Comparison of ENCODE assay signal across 8 mouse cellular contexts in genomic region chr17:80224326-80225116, GRCm38 (mm10). TPM values are rescaled to one million over a fixed set of nuclear protein-coding genes. Genes with fewer than 3 reads are reported as not detected.
DNase-seq lines count a peak whose midpoint lies in the region; ATAC-seq and TF ChIP-seq lines count a peak whose summit lies in the region.

Gemin6 (plus strand) TSS chr17:80224441.

- peak; percentile 89 for DNase-seq in ZHBTc4 (ENCODE audit: low read depth, low spot score)
- peak; percentile 85 for DNase-seq in gastrocnemius, adult 2 months
- peak; percentile 82 for DNase-seq in hindlimb bud, embryonic 11.5 days (ENCODE audit: extremely low spot score, low read depth, low spot score)
- DNase-seq in left cerebral cortex, adult 8-10 months (ENCODE audit: low spot score in 2 of 2): peak; percentile 76 to 83
- DNase-seq in right cerebral cortex, postnatal 10 days (ENCODE audit: low spot score in 2 of 2): peak; percentile 90 to 93
- peak; percentile 62 for DNase-seq in urinary bladder, postnatal 25 days (ENCODE audit: low spot score)

- peaks cover 2% of the 10 kb centered on the region for H3K27me3 ChIP-seq in megakaryocyte, embryonic 14.5 days (replicated peaks)

- peak within 1 kb of the TSS; percentile 90 for H3K27ac ChIP-seq in gastrocnemius, adult 2 months

- peaks cover 16% of the 10 kb centered on the region for H3K4me1 ChIP-seq in megakaryocyte, embryonic 14.5 days

- intact Hi-C loops in gastrocnemius, adult 2 months (cut with DNase I): no loop called here

- H3K9me3 ChIP-seq in megakaryocyte, embryonic 14.5 days: no peaks in the 10 kb centered on the region

- peaks cover 12% of the 10 kb centered on the region for H3K36me3 ChIP-seq in megakaryocyte, embryonic 14.5 days (replicated peaks; ENCODE audit: low read length)

- peak within 1 kb of the TSS; percentile 79 for H3K4me3 ChIP-seq in gastrocnemius, adult 2 months
- H3K4me3 ChIP-seq in megakaryocyte, embryonic 14.5 days (replicated peaks): peak within 1 kb of the TSS; percentile 91

- TF ChIP-seq CTCF in gastrocnemius, adult 2 months (IDR thresholded peaks at IDR 0.05): 0 out of 2 replicates have a peak, but pooled peaks have one; percentile 3

- peak; percentile 97 for ATAC-seq in common myeloid progenitor, adult 5-6 weeks (replicated peaks; ENCODE audit: low read depth, poor library complexity, severe bottlenecking)

RNA-seq across cellular contexts. Expression of gene Gemin6, which starts in this region (rescaled TPM):
- total RNA-seq in common myeloid progenitor, adult 5-6 weeks (2017): 19.0 and 29.5 TPM in 2 replicates
- 1 to 10 TPM; 6.0 to 7.4 TPM for total RNA-seq in gastrocnemius, adult 2 months (2021)
- 1 to 10 TPM; 4.9 to 8.9 (median 7.4) TPM for total RNA-seq in left cerebral cortex, adult 8-10 months (2022)
- 0.27 TPM in 1 of 2 replicates, not detected in the other for polyA plus RNA-seq in megakaryocyte, embryonic 14.5 days (2012; ENCODE audit: insufficient read depth, low replicate concordance)

Comparison
In these comparisons a context has a peak if more than half of its experiments do, and no peak if none do; other contexts are left out.
1. Peak in every context shown above with its lines: DNase-seq, ATAC-seq, H3K4me3 ChIP-seq and H3K27ac ChIP-seq.